Mouse (Mus musculus) c-Kit-positive CD71-positive TER-119-negative erythroid progenitor cells, embryonic 14.5 days (primary cell): ENCODE data around the gene Rab5if.
"Not testable (repeated sequence)": the region's sequence is repeated elsewhere in the genome, so short reads cannot be mapped to it uniquely, and the experiment has no call there.

Experiments
- DNase-seq: peaks from one replicate; pipeline ENCODE4 v3.0.0-alpha.2; 2013; ENCODE audit warnings: low read depth

The Rab5if gene

DNA sequence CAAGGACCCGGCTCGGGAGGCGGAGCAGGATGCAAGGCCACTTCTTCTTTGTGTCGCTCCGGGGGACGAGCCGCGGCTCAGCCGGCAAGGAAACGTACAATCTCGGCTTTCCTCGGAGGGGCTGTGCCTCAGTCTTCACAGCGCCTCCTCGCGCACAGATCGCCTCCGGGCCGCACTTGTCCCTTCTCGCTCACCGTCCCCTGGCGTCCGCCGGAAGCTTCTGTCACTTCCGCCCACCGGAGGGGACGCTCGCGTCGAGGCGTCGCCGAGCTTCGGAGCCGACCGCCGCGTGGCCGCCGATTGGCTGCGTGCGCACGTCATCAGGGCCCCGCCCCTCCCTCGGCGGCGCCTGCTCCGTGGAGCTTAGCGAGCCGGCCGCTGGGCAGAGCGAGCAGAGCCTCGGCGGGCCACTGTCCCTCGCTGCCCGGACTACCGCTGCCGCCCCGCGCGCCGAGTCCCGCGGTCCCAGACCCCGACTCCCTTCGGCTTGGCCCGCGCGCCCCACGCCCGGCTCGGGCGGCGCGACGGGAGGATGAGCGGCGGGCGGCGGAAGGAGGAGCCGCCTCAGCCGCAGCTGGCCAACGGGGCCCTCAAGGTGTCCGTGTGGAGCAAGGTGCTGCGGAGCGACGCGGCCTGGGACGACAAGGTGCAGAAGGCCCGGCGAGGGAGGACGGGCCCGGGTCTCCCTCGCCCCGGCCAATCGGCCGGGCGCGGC, at the start of gene Rab5if:
Rab5if (plus strand) TSS at position 357 of the 715 bp plus-strand sequence.
- peak; percentile 92 for DNase-seq

DNA sequence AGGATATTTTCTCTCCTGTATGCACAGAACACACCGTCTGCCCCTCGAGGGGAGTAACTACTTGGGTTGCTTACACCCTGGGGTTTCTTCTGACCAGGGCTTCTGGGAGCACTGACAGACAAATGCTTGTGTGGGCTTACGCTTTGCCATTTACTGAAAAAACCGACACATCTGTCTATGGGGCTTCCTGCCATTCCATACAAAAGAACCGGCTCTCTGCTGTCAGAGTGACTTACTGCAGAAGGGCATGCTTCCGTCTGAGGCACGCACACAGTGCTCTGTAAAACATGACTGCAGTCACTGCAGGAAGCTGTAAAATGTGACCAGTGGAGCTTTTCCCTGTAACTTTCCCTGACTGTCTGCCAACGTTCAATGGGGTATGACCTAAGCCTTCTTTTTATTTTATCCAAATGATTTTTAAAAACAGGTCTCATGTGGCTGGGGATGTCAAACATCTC, 48.6 kb upstream of the Rab5if start:
- no peak for DNase-seq

GRCm38 (mm10) chr2:156814893-156815292, 48.0 kb upstream of the Rab5if start:
- no peak for DNase-seq

GRCm38 (mm10) chr2:156815412-156815811, 47.5 kb upstream of the Rab5if start:
- no peak for DNase-seq

GRCm38 (mm10) chr2:156816116-156816515, 46.8 kb upstream of the Rab5if start:
- DNase-seq: no peak

DNA sequence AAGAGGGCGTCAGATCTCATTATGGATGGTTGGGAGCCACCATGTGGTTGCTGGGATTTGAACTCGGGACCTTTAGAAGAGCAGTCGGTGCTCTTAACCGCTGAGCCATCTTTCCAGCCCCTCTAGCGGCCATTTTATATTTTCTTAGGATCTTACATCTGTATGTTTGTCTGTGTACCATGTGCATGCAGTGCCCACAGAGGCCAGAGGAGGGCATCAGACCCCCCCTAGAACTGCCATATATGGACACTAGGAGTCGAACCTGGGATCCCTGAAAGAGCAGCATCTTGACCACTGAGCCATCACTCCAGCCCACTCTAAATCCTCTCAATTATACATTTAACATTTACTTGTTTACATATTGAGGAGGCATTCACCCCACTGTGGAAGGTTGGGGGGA, 37.8 kb upstream of the Rab5if start:
- not testable (repeated sequence) for DNase-seq

GRCm38 (mm10) chr2:156834336-156834735, 28.6 kb upstream of the Rab5if start:
- DNase-seq: no peak

GRCm38 (mm10) chr2:156838839-156839238, 24.1 kb upstream of the Rab5if start:
- DNase-seq: no peak

DNA sequence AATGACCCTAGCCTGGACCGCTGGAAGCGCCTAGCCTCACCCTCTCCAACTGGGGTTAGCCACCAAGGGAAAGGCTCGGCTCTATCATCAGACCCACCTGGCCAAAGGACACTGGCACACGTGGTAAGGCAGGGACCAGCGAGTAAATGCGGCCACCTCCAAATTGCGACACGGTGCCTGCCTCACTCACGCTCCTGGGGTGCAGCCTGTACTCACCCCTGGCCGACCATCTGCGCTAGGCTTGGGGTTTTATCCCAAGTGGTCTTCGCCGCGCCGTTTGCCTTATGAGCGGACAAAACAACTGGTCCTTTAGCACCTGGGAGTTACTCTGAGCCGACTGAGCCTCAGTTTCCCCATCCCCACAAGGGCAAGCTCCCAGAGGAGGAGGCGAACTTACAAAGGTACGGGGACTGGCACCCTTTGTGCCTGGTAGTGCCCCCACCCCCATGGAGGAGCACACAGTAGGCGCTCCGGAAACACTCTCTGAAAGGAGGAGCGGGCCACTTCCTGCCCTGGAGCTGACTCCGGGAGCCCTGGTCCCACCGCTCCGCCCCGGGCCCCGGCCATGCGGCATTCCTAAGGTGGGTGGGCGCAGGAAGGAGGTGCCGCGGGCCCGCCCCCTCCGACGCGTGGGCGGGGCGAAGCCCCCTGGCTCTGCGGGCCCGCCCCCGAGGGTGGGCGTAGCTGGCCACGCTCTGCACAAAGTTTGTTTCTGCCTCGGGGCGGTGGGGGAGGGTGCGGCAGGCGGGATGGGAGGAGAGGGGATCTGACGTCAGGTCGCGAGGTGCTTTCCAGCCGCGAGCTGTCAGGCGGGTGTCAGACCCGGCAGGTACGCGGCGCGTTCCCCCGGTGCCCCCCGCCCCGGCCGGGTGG, 23.4 kb upstream of the Rab5if start, which contains the start of gene Tgif2:
Tgif2 (plus strand) TSS at position 689 of the 873 bp plus-strand sequence.
- no peak for DNase-seq

- DNase-seq: no peak
These were observed 22.5 kb upstream of the Rab5if start for GRCm38 (mm10) chr2:156840301-156841027.

GRCm38 (mm10) chr2:156841028-156841840, 21.7 kb upstream of the Rab5if start:
- DNase-seq: no peak

GRCm38 (mm10) chr2:156841841-156842706, 20.9 kb upstream of the Rab5if start:
- DNase-seq: no peak

GRCm38 (mm10) chr2:156842711-156843110, 20.2 kb upstream of the Rab5if start:
- DNase-seq: no peak

DNA sequence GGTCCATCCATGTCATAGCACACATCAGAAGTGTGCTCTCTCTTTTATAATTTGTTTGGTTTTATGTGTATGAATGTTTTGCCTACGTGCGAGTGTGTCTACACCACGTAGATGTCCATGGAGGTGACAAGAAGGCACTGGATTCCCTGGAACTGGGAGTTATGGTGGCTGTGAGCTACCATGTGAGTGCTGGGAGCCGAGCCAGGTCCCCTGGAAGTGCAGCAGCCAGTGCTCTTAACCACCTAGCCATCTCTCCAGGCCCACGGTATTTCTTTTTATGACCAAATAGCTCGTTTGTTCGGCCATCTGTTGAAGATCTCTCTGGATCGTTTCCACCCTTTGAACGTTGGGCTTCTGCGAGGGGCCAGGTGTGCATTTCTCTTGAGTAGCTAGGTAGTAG, 19.6 kb upstream of the Rab5if start:
- no peak for DNase-seq

GRCm38 (mm10) chr2:156844715-156845114, 18.2 kb upstream of the Rab5if start:
- no peak for DNase-seq

- DNase-seq: no peak
These were observed 15.3 kb upstream of the Rab5if start for GRCm38 (mm10) chr2:156847653-156848052.

- DNase-seq: no peak
These were observed 14.3 kb upstream of the Rab5if start for GRCm38 (mm10) chr2:156848526-156849182.

DNA sequence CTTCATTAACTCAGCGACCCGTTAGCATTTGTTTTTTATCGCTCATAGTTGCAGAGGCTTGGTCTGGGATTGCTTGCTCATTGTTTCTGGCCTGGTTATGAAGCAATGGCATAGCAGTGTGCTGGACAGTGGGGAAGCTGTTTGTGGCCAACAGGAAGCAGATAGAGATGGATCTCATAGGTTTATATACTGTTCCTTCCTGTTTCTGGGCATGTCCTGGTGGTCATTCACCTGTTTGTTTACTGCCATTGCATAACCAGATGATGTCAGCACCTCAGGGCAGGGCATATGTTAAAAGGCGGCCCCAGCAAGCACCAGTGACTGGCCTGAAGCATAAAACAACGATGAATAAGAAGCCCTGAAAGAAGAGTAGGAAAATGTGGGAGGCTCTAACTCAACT, 12.4 kb upstream of the Rab5if start:
- no peak for DNase-seq

DNA sequence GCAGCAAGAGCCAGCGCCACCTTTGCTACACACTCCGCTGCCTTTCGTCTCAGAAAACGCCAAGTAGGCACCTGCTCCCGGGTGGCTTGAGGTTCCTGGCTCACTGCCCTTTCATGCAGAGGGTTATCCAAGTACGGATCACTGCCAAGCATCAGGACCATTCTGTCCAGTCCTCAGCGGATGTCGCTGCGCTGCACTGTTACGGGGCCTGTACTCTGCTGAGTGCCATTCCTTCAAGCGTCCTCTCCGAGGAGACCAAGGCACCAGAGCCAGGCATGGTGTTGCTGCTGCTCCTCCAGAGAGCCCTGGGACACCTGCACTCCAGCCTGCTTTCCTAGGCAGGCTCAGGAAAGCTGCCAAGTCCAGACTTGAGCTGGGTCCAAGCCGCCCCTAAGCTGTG, 9.3 kb upstream of the Rab5if start:
- not testable (repeated sequence) for DNase-seq
